Comparison of ENCODE assay signal across 14 mouse cellular contexts in the genomic region with DNA sequence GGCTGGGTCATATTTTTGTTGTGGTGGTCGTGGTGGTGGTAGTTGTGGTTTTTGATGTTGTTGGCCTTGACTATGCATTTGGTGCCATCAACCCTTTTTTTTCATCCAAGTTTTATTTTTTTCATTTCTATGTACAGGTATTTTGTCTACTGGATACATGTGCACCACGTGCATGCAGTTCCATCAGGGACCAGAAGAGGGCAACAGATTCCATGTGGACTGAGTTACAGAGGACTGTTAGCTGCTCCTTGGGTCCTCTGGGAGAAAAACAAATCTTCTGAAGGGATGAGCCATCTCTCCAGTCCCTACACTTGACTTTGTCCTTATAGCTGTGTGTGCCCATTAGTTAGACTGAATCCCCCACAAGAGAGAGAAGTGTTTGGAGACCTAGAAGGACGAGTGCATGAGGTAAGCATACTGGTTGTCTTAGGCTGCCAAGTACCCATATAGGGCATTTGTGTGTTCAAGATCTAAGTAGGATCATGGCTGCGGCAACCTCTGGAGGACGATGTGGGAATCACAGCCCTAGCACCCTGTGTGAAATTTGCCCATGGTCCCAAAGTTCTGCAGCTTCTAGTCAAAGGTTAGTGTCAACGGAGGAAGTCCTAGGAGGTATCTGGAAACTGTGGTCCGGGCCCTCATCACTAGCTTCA.
DNase-seq lines count a peak whose midpoint lies in the region; ATAC-seq and TF ChIP-seq lines count a peak whose summit lies in the region.
"Had no signal": no experiment of that assay in that cellular context is flagged by ENCODE, and none has a peak within 500 bp of the region (broad histone marks: within the 10 kb centered on the region; RNA-seq: fewer than 3 reads in every experiment).

No protein-coding gene starts in this region.

- no peak overlapping the region for H3K4me3 ChIP-seq in kidney, postnatal 0 days (replicated peaks; ENCODE audit: low read depth, low read length)
- H3K4me3 ChIP-seq: forebrain, embryonic 15.5 days; hindbrain, embryonic 15.5 days had no signal

- no peak overlapping the region for H3K9ac ChIP-seq in kidney, postnatal 0 days (ENCODE audit: low read depth, low read length)
- H3K9ac ChIP-seq: forebrain, embryonic 15.5 days; hindbrain, embryonic 15.5 days had no signal

- ATAC-seq in kidney, postnatal 0 days (replicated peaks; ENCODE audit: low FRiP score, low read depth) = no peak
- ATAC-seq in activated CD4-positive, CD25-positive, alpha-beta regulatory T cell, adult 4 months = no peak
- ATAC-seq: forebrain, embryonic 15.5 days had no signal

- no peak overlapping the region for H3K27ac ChIP-seq in kidney, postnatal 0 days
- H3K27ac ChIP-seq: forebrain, embryonic 15.5 days; hindbrain, embryonic 15.5 days had no signal

- no peaks in the 10 kb centered on the region; the same call in 1 of the 2 replicates for H3K9me3 ChIP-seq in kidney, postnatal 0 days (replicated peaks; ENCODE audit: low read length)
- H3K9me3 ChIP-seq: forebrain, embryonic 15.5 days; hindbrain, embryonic 15.5 days had no signal

- no peak overlapping the region for H3K4me2 ChIP-seq in kidney, postnatal 0 days (ENCODE audit: low read length)
- H3K4me2 ChIP-seq: forebrain, embryonic 15.5 days; hindbrain, embryonic 15.5 days had no signal

- DNase-seq in kidney, postnatal 0 days (ENCODE audit: low spot score) = no peak
- DNase-seq in kidney, adult 9 months = no peak
- DNase-seq in lung, postnatal 36 days = peak; percentile 3
- DNase-seq in lung, postnatal 14 days = no peak
- DNase-seq in ES-CJ7 (ENCODE audit: low read depth, low spot score) = peak; percentile 68
- no peak for DNase-seq in brain, embryonic 14.5 days (ENCODE audit: low read depth)
- DNase-seq in frontal cortex, adult 2 months (ENCODE audit: extremely low spot score in 1 of 2, low spot score in 1 of 2) = no peak
- DNase-seq: adrenal gland, adult 2 months; gastrocnemius, postnatal 36 days; kidney, postnatal 14 days; right cerebral cortex, postnatal 25 days had no signal

- no peaks in the 10 kb centered on the region for H3K27me3 ChIP-seq in kidney, postnatal 0 days (ENCODE audit: insufficient read depth, low read length)
- H3K27me3 ChIP-seq: forebrain, embryonic 15.5 days; hindbrain, embryonic 15.5 days had no signal

- no peaks in the 10 kb centered on the region for H3K36me3 ChIP-seq in kidney, postnatal 0 days (ENCODE audit: insufficient read depth, low read length)
- H3K36me3 ChIP-seq: hindbrain, embryonic 15.5 days had no signal

- TF ChIP-seq POLR2A in brain, embryonic 14.5 days (IDR thresholded peaks at IDR 0.05; ENCODE audit: borderline replicate concordance, extremely low read depth, insufficient read depth, insufficient read length, poor library complexity, severe bottlenecking) = no peak

- peak; percentile 27; the same call in 1 of the 2 replicates for TF ChIP-seq CTCF in kidney, postnatal 0 days (IDR thresholded peaks at IDR 0.05; ENCODE audit: low read depth)
- peak; percentile 32; the same call in 1 of the 2 replicates for TF ChIP-seq CTCF in brain, embryonic 14.5 days (IDR thresholded peaks at IDR 0.05; ENCODE audit: borderline replicate concordance, extremely low read depth, insufficient read depth, insufficient read length)

- WGBS in kidney, postnatal 0 days = 93% methylated on average over 7 of the region's 7 CpGs

- H3K4me1 ChIP-seq in kidney, postnatal 0 days (replicated peaks; ENCODE audit: insufficient read depth, low read length) = no peaks in the 10 kb centered on the region
- H3K4me1 ChIP-seq: forebrain, embryonic 15.5 days; hindbrain, embryonic 15.5 days had no signal

Comparison
In these comparisons a context has a peak if more than half of its experiments do, and no peak if none do; other contexts are left out.
1. DNase-seq: peak in lung, postnatal 36 days (single experiment) and ES-CJ7 (single experiment); none in kidney, postnatal 0 days (single experiment), kidney, adult 9 months (single experiment), lung, postnatal 14 days (single experiment), brain, embryonic 14.5 days (single experiment) and frontal cortex, adult 2 months (0 of 2).